Mouse (Mus musculus): Measurements from ENCODE around the gene Dnmt3b. TPM values are rescaled to one million over a fixed set of nuclear protein-coding genes. Genes with fewer than 3 reads are reported as not detected.
"Not testable (repeated sequence)": the region's sequence is repeated elsewhere in the genome, so short reads cannot be mapped to it uniquely, and the experiment has no call there.

Dnmt3b gene
- polyA plus RNA-seq, 1 experiment from 2014 or later: 20.2 TPM

GRCm38 (mm10) chr2:153717861-153718260 lies 68.6 kb downstream of the Dnmt3b start:
- H3K9ac ChIP-seq (ENCODE audit: low read depth, low read length); H3K27ac ChIP-seq (ENCODE audit: low read depth, low read length); H3K27me3 ChIP-seq (ENCODE audit: control insufficient read depth, insufficient read depth, low read length); H3K4me2 ChIP-seq (replicated peaks; ENCODE audit: low read depth, low read length); H3K4me3 ChIP-seq (ENCODE audit: low read length); H3K9me3 ChIP-seq (ENCODE audit: control insufficient read depth, low read length); H3K4me1 ChIP-seq (ENCODE audit: control insufficient read depth, insufficient read depth, low read length); ATAC-seq (ENCODE audit: low FRiP score, low TSS enrichment); H3K36me3 ChIP-seq (ENCODE audit: control insufficient read depth, insufficient read depth, low read length): not testable (repeated sequence)
- 84% methylated on average over 3 of the region's 3 CpGs for WGBS

GRCm38 (mm10) chr2:153723098-153723497 lies 73.8 kb downstream of the Dnmt3b start:
- 70% methylated on average over 1 of the region's 1 CpGs for WGBS
- Histone ChIP-seq H3K27me3 (ENCODE audit: control insufficient read depth, insufficient read depth, low read length) (no peaks in the 10 kb centered on the region), H3K4me2 (replicated peaks; ENCODE audit: low read depth, low read length) (no peak overlapping the region), H3K9me3 (ENCODE audit: control insufficient read depth, low read length) (0 out of 2 replicates have a peak, but pooled peaks cover 2% of the 10 kb centered on the region), H3K4me3 (ENCODE audit: low read length) (no peak overlapping the region), H3K27ac (ENCODE audit: low read depth, low read length) (no peak overlapping the region), H3K36me3 (ENCODE audit: control insufficient read depth, insufficient read depth, low read length) (no peaks in the 10 kb centered on the region), H3K9ac (ENCODE audit: low read depth, low read length) (no peak overlapping the region), H3K4me1 (ENCODE audit: control insufficient read depth, insufficient read depth, low read length) (no peaks in the 10 kb centered on the region)
- no peak for ATAC-seq (ENCODE audit: low FRiP score, low TSS enrichment)

DNA sequence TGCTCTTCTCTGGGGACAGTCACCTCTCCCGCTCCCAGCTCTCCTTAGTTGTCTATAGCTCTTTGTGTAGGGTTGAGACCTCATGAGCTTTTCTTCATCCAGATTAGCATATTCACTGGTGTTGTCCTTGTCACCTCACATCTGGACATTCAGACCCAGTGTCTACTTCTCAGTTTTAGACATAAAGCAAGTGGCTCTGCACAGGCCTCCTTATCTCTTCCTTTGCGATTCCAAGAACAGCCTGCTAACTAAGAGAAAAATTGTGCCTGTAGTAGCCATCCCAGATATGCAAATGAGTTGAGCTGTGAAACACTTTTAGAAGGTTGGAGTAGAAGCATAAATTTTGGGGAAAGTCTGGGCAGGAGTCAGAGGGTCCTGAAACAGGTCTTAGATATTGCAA lies 75.2 kb downstream of the Dnmt3b start:
- no peak overlapping the region for H3K27ac ChIP-seq (ENCODE audit: low read depth, low read length)
- 88% methylated on average over 2 of the region's 2 CpGs for WGBS
- H3K4me1 ChIP-seq (ENCODE audit: control insufficient read depth, insufficient read depth, low read length): no peaks in the 10 kb centered on the region
- no peak overlapping the region for H3K4me2 ChIP-seq (replicated peaks; ENCODE audit: low read depth, low read length)
- H3K9ac ChIP-seq (ENCODE audit: low read depth, low read length): no peak overlapping the region
- no peaks in the 10 kb centered on the region for H3K36me3 ChIP-seq (ENCODE audit: control insufficient read depth, insufficient read depth, low read length)
- H3K4me3 ChIP-seq (ENCODE audit: low read length): no peak overlapping the region
- no peak for ATAC-seq (ENCODE audit: low FRiP score, low TSS enrichment)
- no peaks in the 10 kb centered on the region for H3K27me3 ChIP-seq (ENCODE audit: control insufficient read depth, insufficient read depth, low read length)
- H3K9me3 ChIP-seq (ENCODE audit: control insufficient read depth, low read length): 0 out of 2 replicates have a peak, but pooled peaks cover 2% of the 10 kb centered on the region

- WGBS: 82% methylated on average over 2 of the region's 2 CpGs
- H3K27ac ChIP-seq (ENCODE audit: low read depth, low read length): no peak overlapping the region
- no peak overlapping the region for H3K9ac ChIP-seq (ENCODE audit: low read depth, low read length)
- no peak for ATAC-seq (ENCODE audit: low FRiP score, low TSS enrichment)
- no peaks in the 10 kb centered on the region for H3K4me1 ChIP-seq (ENCODE audit: control insufficient read depth, insufficient read depth, low read length)
- 0 out of 2 replicates have a peak, but pooled peaks cover 2% of the 10 kb centered on the region for H3K9me3 ChIP-seq (ENCODE audit: control insufficient read depth, low read length)
- H3K4me2 ChIP-seq (replicated peaks; ENCODE audit: low read depth, low read length): no peak overlapping the region
- no peaks in the 10 kb centered on the region for H3K36me3 ChIP-seq (ENCODE audit: control insufficient read depth, insufficient read depth, low read length)
- no peaks in the 10 kb centered on the region for H3K27me3 ChIP-seq (ENCODE audit: control insufficient read depth, insufficient read depth, low read length)
- no peak overlapping the region for H3K4me3 ChIP-seq (ENCODE audit: low read length)
These were observed 75.6 kb downstream of the Dnmt3b start for GRCm38 (mm10) chr2:153724871-153725270.

- no peak overlapping the region for H3K27ac ChIP-seq (ENCODE audit: low read depth, low read length)
- H3K4me2 ChIP-seq (replicated peaks; ENCODE audit: low read depth, low read length): no peak overlapping the region
- ATAC-seq (ENCODE audit: low FRiP score, low TSS enrichment): no peak
- H3K36me3 ChIP-seq (ENCODE audit: control insufficient read depth, insufficient read depth, low read length): no peaks in the 10 kb centered on the region
- 0 out of 2 replicates have a peak, but pooled peaks cover 2% of the 10 kb centered on the region for H3K9me3 ChIP-seq (ENCODE audit: control insufficient read depth, low read length)
- no peaks in the 10 kb centered on the region for H3K4me1 ChIP-seq (ENCODE audit: control insufficient read depth, insufficient read depth, low read length)
- no peak overlapping the region for H3K4me3 ChIP-seq (ENCODE audit: low read length)
- H3K27me3 ChIP-seq (ENCODE audit: control insufficient read depth, insufficient read depth, low read length): no peaks in the 10 kb centered on the region
- no peak overlapping the region for H3K9ac ChIP-seq (ENCODE audit: low read depth, low read length)
- 64% methylated on average over 4 of the region's 4 CpGs for WGBS
These were observed 76.0 kb downstream of the Dnmt3b start for GRCm38 (mm10) chr2:153725291-153725690.

GRCm38 (mm10) chr2:153734033-153734432 lies 84.8 kb downstream of the Dnmt3b start:
- H3K9me3 ChIP-seq (ENCODE audit: control insufficient read depth, low read length): no peaks in the 10 kb centered on the region
- ATAC-seq (ENCODE audit: low FRiP score, low TSS enrichment): no peak
- no peak overlapping the region for H3K9ac ChIP-seq (ENCODE audit: low read depth, low read length)
- H3K27me3 ChIP-seq (ENCODE audit: control insufficient read depth, insufficient read depth, low read length): no peaks in the 10 kb centered on the region
- H3K36me3 ChIP-seq (ENCODE audit: control insufficient read depth, insufficient read depth, low read length): no peaks in the 10 kb centered on the region
- no peak overlapping the region for H3K27ac ChIP-seq (ENCODE audit: low read depth, low read length)
- H3K4me3 ChIP-seq (ENCODE audit: low read length): no peak overlapping the region
- 73% methylated on average over 4 of the region's 4 CpGs for WGBS
- no peaks in the 10 kb centered on the region for H3K4me1 ChIP-seq (ENCODE audit: control insufficient read depth, insufficient read depth, low read length)
- no peak overlapping the region for H3K4me2 ChIP-seq (replicated peaks; ENCODE audit: low read depth, low read length)

Other genes with a start within 250 kb of the Dnmt3b start
- gene 4930404H24Rik, start 156.7 kb upstream of the Dnmt3b start, polyA plus RNA-seq (2014; fragmentation: Nextera tagmentation; extraction: Ambion mirVana): not detected in 2 replicates
- 10.5 and 17.1 TPM in 2 replicates for gene Nol4l, start 119.5 kb upstream of the Dnmt3b start, polyA plus RNA-seq (2014; fragmentation: Nextera tagmentation; extraction: Ambion mirVana)
- 64.9 and 78.0 TPM in 2 replicates for gene Commd7, start 16.7 kb upstream of the Dnmt3b start, polyA plus RNA-seq (2014; fragmentation: Nextera tagmentation; extraction: Ambion mirVana)
- not detected in 2 replicates for gene Dnmt3c, start 47.2 kb downstream of the Dnmt3b start, polyA plus RNA-seq (2014; fragmentation: Nextera tagmentation; extraction: Ambion mirVana)
- gene Mapre1, start 91.8 kb downstream of the Dnmt3b start, polyA plus RNA-seq (2014; fragmentation: Nextera tagmentation; extraction: Ambion mirVana): 203 and 243 TPM in 2 replicates
- not detected in 2 replicates for gene Efcab8, start 130.5 kb downstream of the Dnmt3b start, polyA plus RNA-seq (2014; fragmentation: Nextera tagmentation; extraction: Ambion mirVana)
- gene Sun5, start 221.6 kb downstream of the Dnmt3b start, polyA plus RNA-seq (2014; fragmentation: Nextera tagmentation; extraction: Ambion mirVana): not detected in 2 replicates
- gene Bpifb2, start 225.6 kb downstream of the Dnmt3b start, polyA plus RNA-seq (2014; fragmentation: Nextera tagmentation; extraction: Ambion mirVana): not detected in 2 replicates

Data from kidney, embryonic 14.5 days (tissue).